Comparison of ENCODE assay signal across 8 mouse cellular contexts in genomic region chr7:19627721-19628120, GRCm38 (mm10). TPM values are rescaled to one million over a fixed set of nuclear protein-coding genes. Genes with fewer than 3 reads are reported as not detected.
DNase-seq lines count a peak whose midpoint lies in the region; ATAC-seq lines count a peak whose summit lies in the region.

No protein-coding gene starts in this region.

- peaks cover 11% of the 10 kb centered on the region for H3K36me3 ChIP-seq in hindbrain, embryonic 10.5 days
- no peaks in the 10 kb centered on the region for H3K36me3 ChIP-seq in midbrain, embryonic 11.5 days (ENCODE audit: control insufficient read depth, insufficient read depth, low read length)

- H3K4me2 ChIP-seq in midbrain, embryonic 11.5 days: peak overlapping the region; percentile 91; the same call in 1 of the 2 replicates

- peaks cover 22% of the 10 kb centered on the region; the same call in 1 of the 2 replicates for H3K4me1 ChIP-seq in hindbrain, embryonic 10.5 days (replicated peaks)
- H3K4me1 ChIP-seq in midbrain, embryonic 11.5 days (ENCODE audit: control insufficient read depth, insufficient read depth, low read length): 0 out of 2 replicates have a peak, but pooled peaks cover 3% of the 10 kb centered on the region

- H3K9ac ChIP-seq in midbrain, embryonic 11.5 days (ENCODE audit: low read length): no peak overlapping the region

- no peak overlapping the region for H3K27ac ChIP-seq in hindbrain, embryonic 10.5 days
- no peak overlapping the region for H3K27ac ChIP-seq in midbrain, embryonic 11.5 days (ENCODE audit: low read depth, low read length)

- peak; percentile 23 for DNase-seq in kidney, adult 11 months
- no peak for DNase-seq in kidney, postnatal 14 days
- peak; percentile 45 for DNase-seq in R1 (ENCODE audit: low read depth, low spot score)
- DNase-seq in hindbrain, embryonic 10.5 days (ENCODE audit: low spot score): no peak
- DNase-seq in midbrain, embryonic 11.5 days (ENCODE audit: low spot score, missing footprints): no peak
- no peak for DNase-seq in right cerebral cortex, postnatal 4 days
- no peak for DNase-seq in left cerebral cortex, adult 11 months (ENCODE audit: low spot score)
- DNase-seq in frontal cortex, postnatal 14 days (ENCODE audit: low spot score in 2 of 2): no peak

- H3K4me3 ChIP-seq in hindbrain, embryonic 10.5 days: peak overlapping the region; percentile 71; the same call in 1 of the 2 replicates
- H3K4me3 ChIP-seq in midbrain, embryonic 11.5 days (ENCODE audit: low read depth, low read length): no peak overlapping the region; the same call in 1 of the 2 replicates

- H3K9me3 ChIP-seq in hindbrain, embryonic 10.5 days: 0 out of 2 replicates have a peak, but pooled peaks cover 5% of the 10 kb centered on the region
- H3K9me3 ChIP-seq in midbrain, embryonic 11.5 days (ENCODE audit: control insufficient read depth, low read length): no peaks in the 10 kb centered on the region

- WGBS in hindbrain, embryonic 10.5 days: 70% methylated on average over 3 of the region's 3 CpGs
- 67% methylated on average over 3 of the region's 3 CpGs for WGBS in midbrain, embryonic 11.5 days

- no peak for ATAC-seq in midbrain, embryonic 11.5 days (ENCODE audit: low FRiP score)

- H3K27me3 ChIP-seq in hindbrain, embryonic 10.5 days (ENCODE audit: insufficient read depth, poor library complexity, severe bottlenecking): no peaks in the 10 kb centered on the region
- no peaks in the 10 kb centered on the region for H3K27me3 ChIP-seq in midbrain, embryonic 11.5 days (ENCODE audit: control insufficient read depth, insufficient read depth, low read length)

RNA-seq across cellular contexts. Expression of gene Relb, which starts 1.5 kb away (rescaled TPM):
- polyA plus RNA-seq in hindbrain, embryonic 10.5 days (2016; fragmentation: Nextera tagmentation; extraction: Ambion mirVana): 4.4 and 6.1 TPM in 2 replicates
- 3.7 and 4.3 TPM in 2 replicates for polyA plus RNA-seq in midbrain, embryonic 11.5 days (2014; fragmentation: Nextera tagmentation; extraction: Ambion mirVana)

RNA-seq across cellular contexts. Expression of gene Clasrp, which starts 23.4 kb away (rescaled TPM):
- 57.5 and 68.8 TPM in 2 replicates for polyA plus RNA-seq in hindbrain, embryonic 10.5 days (2016; fragmentation: Nextera tagmentation; extraction: Ambion mirVana)
- 44.6 and 46.1 TPM in 2 replicates for polyA plus RNA-seq in midbrain, embryonic 11.5 days (2014; fragmentation: Nextera tagmentation; extraction: Ambion mirVana)

RNA-seq across cellular contexts. Expression of gene Clptm1, which starts 37.1 kb away (rescaled TPM):
- polyA plus RNA-seq in hindbrain, embryonic 10.5 days (2016; fragmentation: Nextera tagmentation; extraction: Ambion mirVana): 83.8 and 99.9 TPM in 2 replicates
- polyA plus RNA-seq in midbrain, embryonic 11.5 days (2014; fragmentation: Nextera tagmentation; extraction: Ambion mirVana): 89.7 and 94.1 TPM in 2 replicates

RNA-seq across cellular contexts. Expression of gene Apoc2, which starts 50.0 kb away (rescaled TPM):
- polyA plus RNA-seq in hindbrain, embryonic 10.5 days (2016; fragmentation: Nextera tagmentation; extraction: Ambion mirVana): 0.30 TPM in 1 of 2 replicates, not detected in the other
- polyA plus RNA-seq in midbrain, embryonic 11.5 days (2014; fragmentation: Nextera tagmentation; extraction: Ambion mirVana): not detected in 2 replicates

RNA-seq across cellular contexts. Expression of gene Gemin7, which starts 50.3 kb away (rescaled TPM):
- polyA plus RNA-seq in hindbrain, embryonic 10.5 days (2016; fragmentation: Nextera tagmentation; extraction: Ambion mirVana): 177 and 188 TPM in 2 replicates
- polyA plus RNA-seq in midbrain, embryonic 11.5 days (2014; fragmentation: Nextera tagmentation; extraction: Ambion mirVana): 152 and 161 TPM in 2 replicates

Comparison
In these comparisons a context has a peak if more than half of its experiments do, and no peak if none do; other contexts are left out.
1. DNase-seq: peak in kidney, adult 11 months (single experiment) and R1 (single experiment); none in kidney, postnatal 14 days (single experiment), hindbrain, embryonic 10.5 days (single experiment), midbrain, embryonic 11.5 days (single experiment), right cerebral cortex, postnatal 4 days (single experiment), left cerebral cortex, adult 11 months (single experiment) and frontal cortex, postnatal 14 days (0 of 2).